Mouse (Mus musculus) liver, postnatal 0 days (tissue): ENCODE measurements around the gene Gnat2. TPM values are rescaled to one million over a fixed set of nuclear protein-coding genes. Genes with fewer than 3 reads are reported as not detected.

Experiments used
- ATAC-seq: fragments of 200-750 bp; cut with Nextera tagmentation; 2 replicates; pipeline ENCODE4 v1.8.0; 2017; ENCODE audit warnings: mild to moderate bottlenecking, moderate library complexity
- DNase-seq: peaks from one replicate; pipeline ENCODE4 v3.0.0-alpha.2; 2016
- H3K27ac ChIP-seq: fragments of 300-500 bp; sonication (generic); 2 replicates; pipeline ENCODE4 v1.5.1; 2014; ENCODE audit warnings: antibody characterized with exemption, moderate library complexity, mild to moderate bottlenecking, low read depth
- H3K27me3 ChIP-seq: fragments of 300-500 bp; sonication (generic); 2 replicates; pipeline ENCODE4 v1.6.1; 2014; ENCODE audit warnings: low read length, control low read depth, mixed read lengths; ENCODE audit not compliant: insufficient read depth
- H3K36me3 ChIP-seq: fragments of 300-500 bp; sonication (generic); replicated peaks from 2 replicates; pipeline ENCODE4 v1.6.1; 2014; ENCODE audit warnings: mild to moderate bottlenecking, control low read depth, low read length, moderate library complexity, mixed read lengths; ENCODE audit not compliant: insufficient read depth
- H3K4me1 ChIP-seq: fragments of 300-500 bp; sonication (generic); 2 replicates; pipeline ENCODE4 v1.6.1; 2014; ENCODE audit warnings: antibody characterized with exemption, mild to moderate bottlenecking, control low read depth; ENCODE audit not compliant: insufficient read depth
- H3K4me2 ChIP-seq: fragments of 300-500 bp; sonication (generic); 2 replicates; pipeline ENCODE4 v1.6.1; 2014; ENCODE audit warnings: low read depth, mild to moderate bottlenecking, low read length, moderate library complexity, mixed read lengths
- H3K4me3 ChIP-seq: fragments of 300-500 bp; sonication (generic); 2 replicates; pipeline ENCODE4 v1.5.1; 2014; ENCODE audit warnings: low read depth, low read length
- H3K9ac ChIP-seq: fragments of 300-500 bp; sonication (generic); replicated peaks from 2 replicates; pipeline ENCODE4 v1.6.1; 2014; ENCODE audit warnings: mild to moderate bottlenecking, moderate library complexity
- H3K9me3 ChIP-seq: fragments of 300-500 bp; sonication (generic); 2 replicates; pipeline ENCODE4 v1.6.1; 2016; ENCODE audit warnings: mild to moderate bottlenecking, control low read depth, low read length, mixed read lengths
- CTCF ChIP-seq: sonication (generic); IDR thresholded peaks from 2 replicates; pipeline ENCODE4 v1.5.1; 2016; ENCODE audit warnings: antibody characterized with exemption, low read depth
- EP300 ChIP-seq: IDR thresholded peaks from 2 replicates; pipeline ENCODE4 v1.6.1; 2016; ENCODE audit warnings: antibody characterized with exemption, low read depth, mild to moderate bottlenecking
- WGBS: fragments of 180-500 bp; shearing (Covaris S2); extraction: QIAGEN DNeasy Blood & Tissue Kit; methylation state at CpG from one replicate; pipeline ENCODE4 v1.1.7; 2014; ENCODE audit not compliant: insufficient replicate concordance; 5-methylcytosine and 5-hydroxymethylcytosine counted together
- polyA plus RNA-seq: library from polyadenylated mRNA; unstranded; fragments of >200 nt; fragmentation: Nextera tagmentation; extraction: Ambion mirVana; gene quantifications from 2 replicates; pipeline ENCODE4 v1.2.1, GENCODE M21; 2015

Gnat2 gene
- polyA plus RNA-seq, 1 experiment from 2014 or later, result 1.7 TPM

- H3K36me3 ChIP-seq, result peaks cover 20% of the 10 kb centered on the region
- H3K4me1 ChIP-seq, result peaks cover 20% of the 10 kb centered on the region
- no peak overlapping the region for H3K4me3 ChIP-seq
- H3K9ac ChIP-seq, result no peak overlapping the region
- no peak overlapping the region for H3K4me2 ChIP-seq
- no peak overlapping the region for H3K27ac ChIP-seq
- no peak for DNase-seq
- H3K27me3 ChIP-seq, result no peaks in the 10 kb centered on the region
- H3K9me3 ChIP-seq, result no peaks in the 10 kb centered on the region
- no peak for ATAC-seq
- 91% methylated on average over 6 of the region's 6 CpGs for WGBS
- TF ChIP-seq EP300 (no peak), CTCF (no peak)
Observed at GRCm38 (mm10) chr3:108102075-108102474, 9.5 kb downstream of the Gnat2 start.

GRCm38 (mm10) chr3:108105281-108105680 lies 12.7 kb downstream of the Gnat2 start:
- Histone ChIP-seq H3K36me3 (peaks cover 46% of the 10 kb centered on the region), H3K4me2 (no peak overlapping the region), H3K9ac (no peak overlapping the region), H3K27me3 (no peaks in the 10 kb centered on the region), H3K9me3 (no peaks in the 10 kb centered on the region), H3K27ac (0 out of 2 replicates have a peak overlapping the region, but pooled peaks have one; percentile 19), H3K4me1 (no peaks in the 10 kb centered on the region; the same call in none of the 2 replicates), H3K4me3 (no peak overlapping the region)
- WGBS, result 56% methylated on average over 3 of the region's 3 CpGs
- ATAC-seq (peak; percentile 53; the same call in 1 of the 2 replicates), DNase-seq (no peak)
- TF ChIP-seq CTCF (peak; percentile 28; the same call in 1 of the 2 replicates), EP300 (no peak)

- 86% methylated on average over 5 of the region's 5 CpGs for WGBS
Observed at GRCm38 (mm10) chr3:108111320-108111719, 18.7 kb downstream of the Gnat2 start.

GRCm38 (mm10) chr3:108112246-108112645 lies 19.7 kb downstream of the Gnat2 start:
- no peak overlapping the region for H3K4me3 ChIP-seq
- H3K4me2 ChIP-seq, result no peak overlapping the region
- no peaks in the 10 kb centered on the region for H3K9me3 ChIP-seq
- ATAC-seq, result no peak
- TF ChIP-seq CTCF (no peak), EP300 (no peak)
- H3K9ac ChIP-seq, result no peak overlapping the region
- 57% methylated on average over 7 of the region's 7 CpGs for WGBS
- H3K4me1 ChIP-seq, result peaks cover 15% of the 10 kb centered on the region
- no peak overlapping the region; the same call in 1 of the 2 replicates for H3K27ac ChIP-seq
- peaks cover 72% of the 10 kb centered on the region for H3K36me3 ChIP-seq
- DNase-seq, result no peak
- no peaks in the 10 kb centered on the region for H3K27me3 ChIP-seq

More at GRCm38 (mm10) chr3:108111320-108111719, 18.7 kb downstream of the Gnat2 start:
- H3K27me3 ChIP-seq, result no peaks in the 10 kb centered on the region
- H3K36me3 ChIP-seq, result peaks cover 75% of the 10 kb centered on the region
- no peak overlapping the region for H3K27ac ChIP-seq
- H3K9ac ChIP-seq, result no peak overlapping the region
- H3K4me3 ChIP-seq, result no peak overlapping the region
- H3K4me1 ChIP-seq, result peaks cover 15% of the 10 kb centered on the region
- DNase-seq (no peak), ATAC-seq (no peak)
- TF ChIP-seq CTCF (no peak), EP300 (no peak)
- H3K4me2 ChIP-seq, result no peak overlapping the region
- no peaks in the 10 kb centered on the region for H3K9me3 ChIP-seq

- Histone ChIP-seq H3K27me3 (no peaks in the 10 kb centered on the region), H3K9me3 (no peaks in the 10 kb centered on the region), H3K9ac (no peak overlapping the region), H3K4me2 (no peak overlapping the region), H3K36me3 (peaks cover 74% of the 10 kb centered on the region), H3K27ac (peak overlapping the region; percentile 34; the same call in 1 of the 2 replicates), H3K4me3 (no peak overlapping the region), H3K4me1 (peaks cover 15% of the 10 kb centered on the region)
- DNase-seq, result no peak
- TF ChIP-seq EP300 (no peak), CTCF (no peak)
- 73% methylated on average over 4 of the region's 4 CpGs for WGBS
- no peak for ATAC-seq
Observed at GRCm38 (mm10) chr3:108112666-108113065, 20.1 kb downstream of the Gnat2 start.

- peaks cover 76% of the 10 kb centered on the region for H3K36me3 ChIP-seq
Observed at GRCm38 (mm10) chr3:108113591-108114289, 21.2 kb downstream of the Gnat2 start.

More at GRCm38 (mm10) chr3:108113591-108114289, 21.2 kb downstream of the Gnat2 start:
- no peak for DNase-seq
- H3K27ac ChIP-seq, result peak overlapping the region; percentile 48; the same call in 1 of the 2 replicates
- 65% methylated on average over 7 of the region's 7 CpGs for WGBS
- H3K4me1 ChIP-seq, result peaks cover 15% of the 10 kb centered on the region
- H3K9me3 ChIP-seq, result no peaks in the 10 kb centered on the region
- peak overlapping the region; percentile 26; the same call in 1 of the 2 replicates for H3K4me2 ChIP-seq
- no peak overlapping the region for H3K9ac ChIP-seq
- ATAC-seq, result peak; percentile 77
- TF ChIP-seq EP300, result no peak; the same call in 1 of the 2 replicates
- TF ChIP-seq CTCF, result no peak
- H3K27me3 ChIP-seq, result no peaks in the 10 kb centered on the region
- no peak overlapping the region for H3K4me3 ChIP-seq
